Mouse (Mus musculus): ENCODE data around the gene Pum2. TPM values are rescaled to one million over a fixed set of nuclear protein-coding genes. Genes with fewer than 3 reads are reported as not detected.
"Not testable (repeated sequence)": the region's sequence is repeated elsewhere in the genome, so short reads cannot be mapped to it uniquely, and the experiment has no call there.

Pum2 gene
- 130 and 145 TPM in 2 replicates for polyA plus RNA-seq (2011; ENCODE audit: insufficient read length, low read depth, missing spikeins)

- peaks cover 7% of the 10 kb centered on the region; the same call in 1 of the 2 replicates for H3K4me1 ChIP-seq (ENCODE audit: control insufficient read depth, insufficient read depth, low read length)
- H3K4me3 ChIP-seq (ENCODE audit: insufficient read depth, low read length), result peak within 1 kb of the TSS; percentile 100
- no peak for TF ChIP-seq CTCF (IDR thresholded peaks at IDR 0.05; ENCODE audit: borderline replicate concordance, insufficient read depth, low read length)
- TF ChIP-seq POLR2A (IDR thresholded peaks at IDR 0.05; ENCODE audit: low read depth, low read length), result peak; percentile 91
- H3K27ac ChIP-seq (ENCODE audit: insufficient read depth, low read length), result peak within 1 kb of the TSS; percentile 86
Measured at GRCm38 (mm10) chr12:8673974-8674306, at the start of gene Pum2. TSS of gene Pum2 (plus strand) at chr12:8674134.

GRCm38 (mm10) chr12:8629537-8629936 is 44.4 kb upstream of the Pum2 start:
- no peak for TF ChIP-seq POLR2A (IDR thresholded peaks at IDR 0.05; ENCODE audit: low read depth, low read length)
- no peak for TF ChIP-seq CTCF (IDR thresholded peaks at IDR 0.05; ENCODE audit: borderline replicate concordance, insufficient read depth, low read length)
- no peak overlapping the region for H3K4me3 ChIP-seq (ENCODE audit: insufficient read depth, low read length)
- H3K27ac ChIP-seq (ENCODE audit: insufficient read depth, low read length), result no peak overlapping the region

GRCm38 (mm10) chr12:8631691-8632090 is 42.2 kb upstream of the Pum2 start:
- Histone ChIP-seq H3K4me3 (ENCODE audit: insufficient read depth, low read length) (no peak overlapping the region), H3K27ac (ENCODE audit: insufficient read depth, low read length) (no peak overlapping the region), H3K4me1 (ENCODE audit: control insufficient read depth, insufficient read depth, low read length) (no peaks in the 10 kb centered on the region)
- TF ChIP-seq POLR2A (IDR thresholded peaks at IDR 0.05; ENCODE audit: low read depth, low read length), result no peak
- no peak for TF ChIP-seq CTCF (IDR thresholded peaks at IDR 0.05; ENCODE audit: borderline replicate concordance, insufficient read depth, low read length)

More at GRCm38 (mm10) chr12:8629537-8629936, 44.4 kb upstream of the Pum2 start:
- no peaks in the 10 kb centered on the region for H3K4me1 ChIP-seq (ENCODE audit: control insufficient read depth, insufficient read depth, low read length)

GRCm38 (mm10) chr12:8632737-8633365 is 41.1 kb upstream of the Pum2 start:
- no peak overlapping the region for H3K4me3 ChIP-seq (ENCODE audit: insufficient read depth, low read length)
- H3K4me1 ChIP-seq (ENCODE audit: control insufficient read depth, insufficient read depth, low read length), result no peaks in the 10 kb centered on the region
- TF ChIP-seq POLR2A (IDR thresholded peaks at IDR 0.05; ENCODE audit: low read depth, low read length) (no peak), CTCF (IDR thresholded peaks at IDR 0.05; ENCODE audit: borderline replicate concordance, insufficient read depth, low read length) (no peak)
- no peak overlapping the region for H3K27ac ChIP-seq (ENCODE audit: insufficient read depth, low read length)

- H3K4me1 ChIP-seq (ENCODE audit: control insufficient read depth, insufficient read depth, low read length), result no peaks in the 10 kb centered on the region
- H3K4me3 ChIP-seq (ENCODE audit: insufficient read depth, low read length), result no peak overlapping the region
- TF ChIP-seq CTCF (IDR thresholded peaks at IDR 0.05; ENCODE audit: borderline replicate concordance, insufficient read depth, low read length), result no peak
- TF ChIP-seq POLR2A (IDR thresholded peaks at IDR 0.05; ENCODE audit: low read depth, low read length), result no peak
- H3K27ac ChIP-seq (ENCODE audit: insufficient read depth, low read length), result no peak overlapping the region
Measured at GRCm38 (mm10) chr12:8634306-8634705, 39.6 kb upstream of the Pum2 start.

GRCm38 (mm10) chr12:8635546-8635945 is 38.4 kb upstream of the Pum2 start:
- Histone ChIP-seq H3K27ac (ENCODE audit: insufficient read depth, low read length) (no peak overlapping the region), H3K4me1 (ENCODE audit: control insufficient read depth, insufficient read depth, low read length) (no peaks in the 10 kb centered on the region), H3K4me3 (ENCODE audit: insufficient read depth, low read length) (no peak overlapping the region)
- TF ChIP-seq POLR2A (IDR thresholded peaks at IDR 0.05; ENCODE audit: low read depth, low read length), result no peak
- TF ChIP-seq CTCF (IDR thresholded peaks at IDR 0.05; ENCODE audit: borderline replicate concordance, insufficient read depth, low read length), result no peak

GRCm38 (mm10) chr12:8636945-8637344 is 37.0 kb upstream of the Pum2 start:
- H3K4me1 ChIP-seq (ENCODE audit: control insufficient read depth, insufficient read depth, low read length), result no peaks in the 10 kb centered on the region
- H3K27ac ChIP-seq (ENCODE audit: insufficient read depth, low read length), result no peak overlapping the region
- H3K4me3 ChIP-seq (ENCODE audit: insufficient read depth, low read length), result no peak overlapping the region
- no peak for TF ChIP-seq CTCF (IDR thresholded peaks at IDR 0.05; ENCODE audit: borderline replicate concordance, insufficient read depth, low read length)

GRCm38 (mm10) chr12:8638411-8639087 is 35.4 kb upstream of the Pum2 start:
- TF ChIP-seq CTCF (IDR thresholded peaks at IDR 0.05; ENCODE audit: borderline replicate concordance, insufficient read depth, low read length), result peak; percentile 81; the same call in 1 of the 2 replicates
- H3K4me3 ChIP-seq (ENCODE audit: insufficient read depth, low read length); H3K4me1 ChIP-seq (ENCODE audit: control insufficient read depth, insufficient read depth, low read length); H3K27ac ChIP-seq (ENCODE audit: insufficient read depth, low read length): not testable (repeated sequence)

- peak overlapping the region; percentile 39 for H3K4me3 ChIP-seq (ENCODE audit: insufficient read depth, low read length)
- H3K27ac ChIP-seq (ENCODE audit: insufficient read depth, low read length); H3K4me1 ChIP-seq (ENCODE audit: control insufficient read depth, insufficient read depth, low read length): not testable (repeated sequence)
Measured at GRCm38 (mm10) chr12:8640186-8640585, 33.7 kb upstream of the Pum2 start.

- H3K4me1 ChIP-seq (ENCODE audit: control insufficient read depth, insufficient read depth, low read length), result no peaks in the 10 kb centered on the region
- TF ChIP-seq POLR2A (IDR thresholded peaks at IDR 0.05; ENCODE audit: low read depth, low read length) (peak; percentile 56; the same call in 1 of the 2 replicates), CTCF (IDR thresholded peaks at IDR 0.05; ENCODE audit: borderline replicate concordance, insufficient read depth, low read length) (no peak)
Measured at GRCm38 (mm10) chr12:8640711-8641424, 33.1 kb upstream of the Pum2 start.

More at GRCm38 (mm10) chr12:8640711-8641424, 33.1 kb upstream of the Pum2 start:
- Histone ChIP-seq H3K4me3 (ENCODE audit: insufficient read depth, low read length) (peak overlapping the region; percentile 80), H3K27ac (ENCODE audit: insufficient read depth, low read length) (peak overlapping the region; percentile 91)

All from embryonic fibroblast, embryonic 13.5 days (primary cell).